Mouse (Mus musculus) liver, embryonic 14.5 days (tissue): ENCODE results near the gene Bicd2. TPM values are rescaled to one million over a fixed set of nuclear protein-coding genes. Genes with fewer than 3 reads are reported as not detected.

ENCODE experiments used
- ATAC-seq: fragments of 200-750 bp; cut with Nextera tagmentation; 2 replicates; pipeline ENCODE4 v1.8.0; 2017; ENCODE audit warnings: moderate number of reproducible peaks, mild to moderate bottlenecking, moderate library complexity; ENCODE audit not compliant: insufficient read depth
- DNase-seq, 3 experiments: peaks; one replicate each; pipeline ENCODE4 v3.0.0-alpha.2; 2012 to 2013; ENCODE audit warnings: low read depth in 3 of 3, low spot score in 3 of 3
- H3K27ac ChIP-seq: fragments of 300-500 bp; sonication (generic); 2 replicates; pipeline ENCODE4 v1.5.1; 2014; ENCODE audit warnings: moderate library complexity, mild to moderate bottlenecking, control low read depth, inconsistent platforms
- H3K27me3 ChIP-seq: fragments of 300-500 bp; sonication (generic); 2 replicates; pipeline ENCODE4 v1.6.1; 2014; ENCODE audit warnings: mild to moderate bottlenecking, low read length, moderate library complexity; ENCODE audit not compliant: control insufficient read depth, insufficient read depth
- H3K36me3 ChIP-seq: fragments of 300-500 bp; sonication (generic); replicated peaks from 2 replicates; pipeline ENCODE4 v1.6.1; 2014; ENCODE audit warnings: low read depth; ENCODE audit not compliant: control insufficient read depth, insufficient read depth
- H3K4me1 ChIP-seq, 2 experiments: fragments of 200-500 bp in 1 of 2; fragments of 300-500 bp in 1 of 2; sonication (generic) in 1 of 2; replicated peaks; 2 replicates each; pipeline ENCODE4 v1.6.1; 2012 to 2014; ENCODE audit warnings: antibody characterized with exemption in 1 of 2, inconsistent platforms in 1 of 2, low read length in 1 of 2; ENCODE audit not compliant: control insufficient read depth in 2 of 2, insufficient read depth in 2 of 2
- H3K4me2 ChIP-seq: fragments of 300-500 bp; sonication (generic); 2 replicates; pipeline ENCODE4 v1.6.1; 2014; ENCODE audit warnings: low read depth, mild to moderate bottlenecking, control low read depth, moderate library complexity
- H3K4me3 ChIP-seq, 2 experiments: fragments of 200-500 bp in 1 of 2; fragments of 300-500 bp in 1 of 2; sonication (generic) in 1 of 2; 2 replicates each; pipeline ENCODE4 v1.5.1; 2012 to 2014; ENCODE audit warnings: low read depth in 2 of 2, low read length in 2 of 2, mild to moderate bottlenecking in 2 of 2, control low read depth in 1 of 2, inconsistent platforms in 1 of 2, moderate library complexity in 1 of 2; ENCODE audit not compliant: insufficient read depth in 1 of 2
- H3K9ac ChIP-seq: fragments of 300-500 bp; sonication (generic); replicated peaks from 2 replicates; pipeline ENCODE4 v1.6.1; 2014; ENCODE audit warnings: mild to moderate bottlenecking, control low read depth, moderate library complexity
- H3K9me3 ChIP-seq: fragments of 300-500 bp; sonication (generic); 2 replicates; pipeline ENCODE4 v1.6.1; 2016; ENCODE audit warnings: low read length, mixed read lengths; ENCODE audit not compliant: control insufficient read depth
- CTCF ChIP-seq: IDR thresholded peaks from 2 replicates; pipeline ENCODE4 v1.5.1; 2016; ENCODE audit warnings: antibody characterized with exemption, low read depth, control low read depth
- EP300 ChIP-seq: IDR thresholded peaks from 2 replicates; pipeline ENCODE4 v1.6.1; 2016; ENCODE audit warnings: antibody characterized with exemption, low read depth
- WGBS: fragments of 180-500 bp; shearing (Covaris S2); extraction: QIAGEN DNeasy Blood & Tissue Kit; methylation state at CpG from one replicate; pipeline ENCODE4 v1.1.7; 2014; ENCODE audit not compliant: insufficient replicate concordance; 5-methylcytosine and 5-hydroxymethylcytosine counted together
- polyA plus RNA-seq, 2 experiments: library from polyadenylated mRNA; depleted of rRNA in 1 of 2; stranded (reverse) in 1 of 2; unstranded in 1 of 2; fragments of >200 nt; fragmentation: Nextera tagmentation in 1 of 2; extraction: Ambion mirVana in 1 of 2; gene quantifications; 2 replicates each; pipeline versions ENCODE4 v1.2.1 to v1.2.3; 2012 to 2014

Bicd2 gene
- polyA plus RNA-seq, 2 experiments, result 5.9 to 6.4 TPM

- Histone ChIP-seq H3K36me3 (peaks cover 9% of the 10 kb centered on the region), H3K9ac (no peak overlapping the region), H3K27ac (no peak overlapping the region), H3K4me3 (no peak overlapping the region), H3K9me3 (no peaks in the 10 kb centered on the region), H3K4me2 (no peak overlapping the region), H3K27me3 (no peaks in the 10 kb centered on the region), H3K4me1 (peaks cover 4 to 7% of the 10 kb centered on the region in 2 experiments; a peak in 2 of 4 replicates)
- DNase-seq (no peak), ATAC-seq (no peak)
- 66% methylated on average over 4 of the region's 4 CpGs for WGBS
- TF ChIP-seq EP300 (no peak), CTCF (no peak)
Measured at GRCm38 (mm10) chr13:49430529-49430928, 89.1 kb downstream of the Bicd2 start.

GRCm38 (mm10) chr13:49433268-49434029 is 92.1 kb downstream of the Bicd2 start:
- no peak for ATAC-seq
- TF ChIP-seq EP300 (no peak), CTCF (no peak)
- no peak overlapping the region for H3K27ac ChIP-seq
- H3K9ac ChIP-seq, result no peak overlapping the region
- no peaks in the 10 kb centered on the region for H3K4me1 ChIP-seq
- DNase-seq, result no peak
- H3K4me2 ChIP-seq, result no peak overlapping the region
- peaks cover 9% of the 10 kb centered on the region for H3K36me3 ChIP-seq
- no peak overlapping the region for H3K4me3 ChIP-seq
- H3K27me3 ChIP-seq, result no peaks in the 10 kb centered on the region
- WGBS, result 65% methylated on average over 2 of the region's 2 CpGs
- H3K9me3 ChIP-seq, result no peaks in the 10 kb centered on the region

GRCm38 (mm10) chr13:49435745-49436144 is 94.4 kb downstream of the Bicd2 start:
- ATAC-seq, result no peak
- Histone ChIP-seq H3K9me3 (no peaks in the 10 kb centered on the region), H3K4me2 (no peak overlapping the region), H3K9ac (no peak overlapping the region), H3K27me3 (no peaks in the 10 kb centered on the region), H3K36me3 (peaks cover 9% of the 10 kb centered on the region), H3K4me1 (no peaks in the 10 kb centered on the region), H3K27ac (no peak overlapping the region), H3K4me3 (no peak overlapping the region)
- 52% methylated on average over 1 of the region's 1 CpGs for WGBS
- TF ChIP-seq CTCF, result no peak
- no peak for TF ChIP-seq EP300
- no peak for DNase-seq

- Histone ChIP-seq H3K9ac (no peak overlapping the region), H3K4me3 (no peak overlapping the region), H3K4me1 (no peaks in the 10 kb centered on the region), H3K27me3 (no peaks in the 10 kb centered on the region), H3K4me2 (no peak overlapping the region), H3K27ac (no peak overlapping the region), H3K36me3 (peaks cover 9% of the 10 kb centered on the region), H3K9me3 (no peaks in the 10 kb centered on the region)
- DNase-seq (no peak), ATAC-seq (no peak)
- no peak for TF ChIP-seq EP300
- TF ChIP-seq CTCF, result no peak
- 68% methylated on average over 4 of the region's 4 CpGs for WGBS
Measured at GRCm38 (mm10) chr13:49436170-49436569, 94.8 kb downstream of the Bicd2 start.

Other genes starting within 250 kb of the Bicd2 start
- gene Wnk2, start 193.6 kb upstream of the Bicd2 start, polyA plus RNA-seq (2012; rRNA removed), result 0.13 and 0.30 TPM in 2 replicates
- gene Wnk2, start 193.6 kb upstream of the Bicd2 start, polyA plus RNA-seq (2014; fragmentation: Nextera tagmentation; extraction: Ambion mirVana), result 0.05 and 0.08 TPM in 2 replicates
- 29.0 and 43.5 TPM in 2 replicates for gene Ninj1, start 154.1 kb upstream of the Bicd2 start, polyA plus RNA-seq (2012; rRNA removed)
- gene Ninj1, start 154.1 kb upstream of the Bicd2 start, polyA plus RNA-seq (2014; fragmentation: Nextera tagmentation; extraction: Ambion mirVana), result 43.7 and 45.6 TPM in 2 replicates
- gene Card19, start 125.5 kb upstream of the Bicd2 start, polyA plus RNA-seq (2012; rRNA removed), result 9.8 and 12.6 TPM in 2 replicates
- 14.3 and 16.2 TPM in 2 replicates for gene Card19, start 125.5 kb upstream of the Bicd2 start, polyA plus RNA-seq (2014; fragmentation: Nextera tagmentation; extraction: Ambion mirVana)
- 1.1 and 1.3 TPM in 2 replicates for gene Susd3, start 92.9 kb upstream of the Bicd2 start, polyA plus RNA-seq (2012; rRNA removed)
- gene Susd3, start 92.9 kb upstream of the Bicd2 start, polyA plus RNA-seq (2014; fragmentation: Nextera tagmentation; extraction: Ambion mirVana), result 1.2 and 1.4 TPM in 2 replicates
- gene Fgd3, start 21.3 kb upstream of the Bicd2 start, polyA plus RNA-seq (2012; rRNA removed), result 0.50 and 0.64 TPM in 2 replicates
- gene Fgd3, start 21.3 kb upstream of the Bicd2 start, polyA plus RNA-seq (2014; fragmentation: Nextera tagmentation; extraction: Ambion mirVana), result 0.11 TPM in 2 replicates
- 3.0 and 4.0 TPM in 2 replicates for gene Ippk, start 79.7 kb downstream of the Bicd2 start, polyA plus RNA-seq (2012; rRNA removed)
- 7.1 and 7.2 TPM in 2 replicates for gene Ippk, start 79.7 kb downstream of the Bicd2 start, polyA plus RNA-seq (2014; fragmentation: Nextera tagmentation; extraction: Ambion mirVana)
- gene Tes3-ps, start 151.7 kb downstream of the Bicd2 start, polyA plus RNA-seq (2012; rRNA removed), result 0.05 and 0.13 TPM in 2 replicates
- gene Tes3-ps, start 151.7 kb downstream of the Bicd2 start, polyA plus RNA-seq (2014; fragmentation: Nextera tagmentation; extraction: Ambion mirVana), result 0.42 and 0.44 TPM in 2 replicates
- 0.11 and 0.19 TPM in 2 replicates for gene Ecm2, start 163.2 kb downstream of the Bicd2 start, polyA plus RNA-seq (2012; rRNA removed)
- gene Ecm2, start 163.2 kb downstream of the Bicd2 start, polyA plus RNA-seq (2014; fragmentation: Nextera tagmentation; extraction: Ambion mirVana), result 0.10 and 0.19 TPM in 2 replicates
- gene Aspn, start 202.9 kb downstream of the Bicd2 start, polyA plus RNA-seq (2012; rRNA removed), result 0.10 and 0.17 TPM in 2 replicates
- 0.35 and 0.44 TPM in 2 replicates for gene Aspn, start 202.9 kb downstream of the Bicd2 start, polyA plus RNA-seq (2014; fragmentation: Nextera tagmentation; extraction: Ambion mirVana)
- gene Omd, start 240.9 kb downstream of the Bicd2 start, polyA plus RNA-seq (2012; rRNA removed), result not detected in 2 replicates
- 0.18 TPM in 2 replicates for gene Omd, start 240.9 kb downstream of the Bicd2 start, polyA plus RNA-seq (2014; fragmentation: Nextera tagmentation; extraction: Ambion mirVana)